Mouse (Mus musculus) spleen, adult 10 weeks (tissue): ENCODE data around the gene Rgs12. TPM values are rescaled to one million over a fixed set of nuclear protein-coding genes. Genes with fewer than 3 reads are reported as not detected.

Experiments
- polyA plus RNA-seq: library from polyadenylated mRNA; stranded (reverse); fragments of 350-450 nt; fragmentation: Illumina TruSeq; extraction: RNeasy Lipid Tissue Mini Kit (QIAGEN cat#74804); gene quantifications from one replicate; pipeline ENCODE4 v1.2.3, GENCODE M21; 2015; ENCODE audit warnings: low replicate concordance; ENCODE audit not compliant: insufficient read depth

Gene Rgs12
- polyA plus RNA-seq, result 17.1 TPM

GRCm38 (mm10) chr5:34948861-34949760, at the start of gene Rgs12:
Gene Rgs12 (plus strand): TSS chr5:34949445.

GRCm38 (mm10) chr5:34907910-34908725, 41.1 kb upstream of the Rgs12 start, which contains the start of gene Msantd1:
Gene Msantd1 (plus strand): TSS chr5:34908012.

GRCm38 (mm10) chr5:35041268-35041829, 92.1 kb downstream of the Rgs12 start, which contains the start of gene Hgfac:
Gene Hgfac (plus strand): TSS chr5:35041509.

GRCm38 (mm10) chr5:35056604-35057432, 107.6 kb downstream of the Rgs12 start, which contains the start of gene Dok7:
Gene Dok7 (plus strand): TSS chr5:35056766.

Other genes with a start within 250 kb of the Rgs12 start
- gene Htt, start 187.7 kb upstream of the Rgs12 start, polyA plus RNA-seq, result 30.0 TPM
- gene Msantd1, start 41.4 kb upstream of the Rgs12 start, polyA plus RNA-seq, result 0.62 TPM
- 0.52 TPM for gene Hgfac, start 92.1 kb downstream of the Rgs12 start, polyA plus RNA-seq
- not detected for gene Dok7, start 107.3 kb downstream of the Rgs12 start, polyA plus RNA-seq
- gene Lrpap1, start 156.3 kb downstream of the Rgs12 start, polyA plus RNA-seq, result 24.9 TPM